Mouse (Mus musculus) cerebellum, postnatal 14 days (tissue): ENCODE results near the gene Ctc1.
A peak's percentile ranks its signal among the peaks of the same experiment; 100 is the strongest.

Experiments
- DNase-seq, 2 experiments: peaks; one replicate each; pipeline ENCODE4 v3.0.0; 2021; ENCODE audit warnings: mixed read lengths in 2 of 2

The Ctc1 gene

DNA sequence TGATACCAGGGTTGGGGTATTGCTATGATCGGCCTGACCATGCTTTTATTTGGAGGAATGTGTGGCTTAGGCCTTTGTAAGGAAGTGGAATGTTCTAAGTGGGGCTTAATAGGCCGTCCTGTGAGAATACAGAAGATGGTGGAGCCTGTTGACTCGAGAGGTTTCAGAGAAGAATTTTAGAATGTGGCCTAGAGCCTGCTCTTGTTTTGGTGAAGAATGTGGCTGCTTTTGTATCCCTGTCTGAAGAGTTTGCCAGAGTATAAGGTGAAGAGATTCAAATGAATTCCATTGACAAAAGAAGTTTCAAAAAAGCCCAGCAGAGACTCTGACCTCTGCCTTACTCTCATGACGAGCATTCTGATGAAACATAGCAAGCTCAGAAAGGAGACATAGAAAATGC, 36.1 kb downstream of the Ctc1 start:
- no peak for DNase-seq

GRCm38 (mm10) chr11:69052824-69053421, 37.2 kb downstream of the Ctc1 start:
- no peak for DNase-seq

GRCm38 (mm10) chr11:69053848-69054247, 38.1 kb downstream of the Ctc1 start:
- no peak for DNase-seq

DNA sequence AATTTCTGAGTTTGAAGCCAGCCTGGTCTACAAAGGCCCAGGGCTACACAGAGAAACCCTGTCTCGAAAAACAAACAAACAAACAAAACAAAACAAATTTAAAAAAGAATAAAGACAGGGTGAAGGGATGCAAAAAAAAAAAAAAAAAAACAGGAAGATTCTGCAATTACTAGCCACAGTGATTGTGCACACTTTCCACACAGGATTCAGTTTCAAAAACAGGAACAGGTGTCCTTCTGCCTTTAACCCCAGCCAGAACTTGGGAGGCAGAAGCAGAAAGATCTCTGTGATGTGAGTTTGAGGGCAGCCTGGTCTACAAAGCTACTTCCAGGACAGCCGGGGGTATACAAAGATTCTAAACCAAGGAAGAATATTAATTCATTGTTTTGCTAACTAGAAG, 42.6 kb downstream of the Ctc1 start:
- DNase-seq = no peak

DNA sequence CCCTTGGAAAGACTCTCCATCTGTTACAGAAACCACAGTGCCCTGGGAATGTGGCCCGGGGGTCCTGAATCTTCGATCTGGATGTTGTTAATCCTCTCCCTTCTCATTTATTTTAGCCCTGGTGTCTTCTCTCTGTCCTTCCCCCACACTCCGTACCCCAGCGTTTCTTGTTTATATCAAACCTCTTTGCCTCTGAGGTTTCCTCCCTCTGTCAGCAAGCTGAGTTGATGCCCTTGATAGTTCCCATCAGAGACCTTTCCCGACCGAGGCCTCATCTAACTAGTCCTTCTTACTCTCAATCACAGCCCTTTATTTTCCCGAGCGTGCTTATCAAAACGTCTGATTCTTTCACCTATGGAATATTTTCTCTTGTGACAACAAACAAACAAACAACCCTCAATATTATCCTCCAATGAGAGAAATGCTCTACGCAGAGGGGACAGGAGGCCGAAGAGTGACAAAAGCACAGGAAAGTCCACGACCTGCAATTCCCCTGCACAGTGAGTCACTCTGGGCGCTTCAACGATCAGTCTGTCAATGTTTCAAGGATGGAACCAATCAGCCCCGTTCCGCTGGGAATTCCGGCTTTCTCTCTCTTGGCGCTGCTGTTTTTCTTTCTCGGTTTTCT, 43.1 kb downstream of the Ctc1 start:
- DNase-seq = peak in 1 of 2 experiments; percentile 31

DNA sequence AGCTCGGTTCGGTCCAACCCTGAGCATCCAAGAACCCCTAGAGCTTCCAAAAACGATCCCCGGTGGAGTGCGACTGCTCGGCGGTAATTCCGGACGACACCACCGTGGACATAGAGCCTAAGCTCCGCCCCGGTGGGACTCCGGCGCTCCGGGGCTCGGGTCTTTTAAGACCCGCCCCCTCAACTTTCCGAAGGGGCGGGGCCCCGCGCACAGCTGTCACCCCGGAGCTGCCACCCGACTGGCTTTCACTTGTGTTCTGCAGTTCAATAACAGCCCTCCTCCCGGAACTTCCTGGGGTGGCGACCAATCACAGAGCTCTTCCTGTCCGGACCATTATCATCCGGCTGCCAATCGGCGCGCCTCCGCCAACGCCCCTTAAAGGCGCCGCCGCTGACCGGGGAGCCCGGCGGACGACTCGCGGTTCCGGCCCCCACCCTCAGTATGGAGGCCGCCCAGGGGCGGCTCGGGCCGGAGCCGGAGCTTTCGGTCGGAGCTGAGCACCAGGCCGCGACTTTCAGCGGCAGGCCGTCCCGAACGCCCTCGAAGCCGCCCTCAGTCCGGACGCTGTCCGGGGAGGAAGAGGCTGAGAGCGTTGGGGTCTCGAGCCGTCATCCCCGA, 43.8 kb downstream of the Ctc1 start, which contains the start of gene Borcs6:
Gene Borcs6 (plus strand): TSS at position 361 of the 618 bp plus-strand sequence.
- DNase-seq = peak; percentile 94 to 96

DNA sequence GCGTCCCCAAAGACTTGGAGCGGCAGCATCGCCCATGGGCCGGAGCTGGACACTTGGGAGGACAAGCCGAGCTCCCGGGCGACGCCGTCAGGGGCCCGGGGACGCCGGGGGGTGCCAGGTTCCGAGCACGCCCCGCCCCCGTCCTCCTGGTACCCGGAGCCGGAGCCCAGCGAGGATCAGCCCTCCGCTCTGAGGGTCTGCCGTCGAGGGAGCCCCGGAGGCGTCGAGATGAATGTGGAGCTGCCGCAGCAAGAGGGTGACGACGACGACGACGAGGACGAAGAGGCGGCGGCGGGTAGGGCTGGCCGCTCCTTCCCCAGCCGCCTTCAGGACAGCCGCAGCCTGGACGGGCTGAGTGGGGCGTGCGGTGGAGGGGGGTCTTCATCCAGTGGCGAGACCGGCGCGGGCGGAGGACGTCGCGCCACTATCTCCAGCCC, 44.3 kb downstream of the Ctc1 start:
- DNase-seq = peak in 1 of 2 experiments; percentile 73

- peak; percentile 52 to 54 for DNase-seq
These were observed 44.9 kb downstream of the Ctc1 start for GRCm38 (mm10) chr11:69060448-69061254.

- peak; percentile 24 to 49 for DNase-seq
These were observed 45.7 kb downstream of the Ctc1 start for GRCm38 (mm10) chr11:69061255-69061912.

GRCm38 (mm10) chr11:69062194-69062760, 46.6 kb downstream of the Ctc1 start:
- peak; percentile 87 for DNase-seq

- DNase-seq = peak; percentile 97 to 98
These were observed 47.1 kb downstream of the Ctc1 start for GRCm38 (mm10) chr11:69062761-69063224.

- peak; percentile 94 to 96 for DNase-seq
These were observed 47.9 kb downstream of the Ctc1 start for GRCm38 (mm10) chr11:69063413-69064201.

DNA sequence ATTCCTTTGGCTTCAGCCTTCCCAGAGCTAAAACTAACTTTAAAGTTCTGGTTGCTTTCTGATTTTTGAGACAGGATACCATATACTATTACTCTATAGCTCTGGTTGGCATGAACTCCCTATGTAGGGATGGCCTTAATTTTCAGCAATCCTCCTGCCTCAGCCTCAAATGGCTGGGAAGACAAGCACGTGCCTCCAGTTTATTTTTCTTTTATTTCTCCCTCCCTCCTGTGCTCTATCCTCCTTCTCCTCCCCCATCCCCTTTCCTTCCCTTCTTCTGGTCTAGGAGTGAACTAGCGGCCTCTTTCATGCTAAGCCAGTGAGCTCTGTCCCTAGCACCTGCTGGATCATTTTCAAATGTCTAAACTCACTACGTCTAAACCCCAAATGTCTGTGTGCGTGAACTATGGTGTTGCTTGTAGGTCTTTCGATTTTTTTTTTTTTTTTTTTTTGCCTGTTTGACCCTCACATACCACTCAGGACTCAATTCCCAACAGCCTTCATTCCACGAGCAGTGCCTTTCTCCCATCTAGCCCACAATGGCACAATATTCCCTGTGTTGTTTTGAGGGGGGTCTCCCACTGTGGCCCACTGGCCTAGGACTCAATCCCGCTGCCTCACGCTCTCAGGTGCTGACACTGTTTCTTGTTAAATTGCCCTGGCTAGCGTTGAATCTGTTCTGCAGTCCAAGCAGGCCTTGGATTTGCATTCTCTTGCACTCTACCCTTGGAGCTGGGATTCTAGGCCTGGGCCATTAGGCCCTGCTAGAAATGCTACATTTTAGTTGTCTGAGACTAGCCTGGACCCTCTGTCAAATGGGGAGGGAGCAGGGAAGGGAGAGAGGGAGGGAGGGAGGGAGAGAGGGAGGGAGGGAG, 48.8 kb downstream of the Ctc1 start:
- no peak for DNase-seq

GRCm38 (mm10) chr11:69065394-69065925, 49.7 kb downstream of the Ctc1 start:
- no peak for DNase-seq

GRCm38 (mm10) chr11:69066163-69066861, 50.6 kb downstream of the Ctc1 start:
- DNase-seq = peak; percentile 70 to 74

DNA sequence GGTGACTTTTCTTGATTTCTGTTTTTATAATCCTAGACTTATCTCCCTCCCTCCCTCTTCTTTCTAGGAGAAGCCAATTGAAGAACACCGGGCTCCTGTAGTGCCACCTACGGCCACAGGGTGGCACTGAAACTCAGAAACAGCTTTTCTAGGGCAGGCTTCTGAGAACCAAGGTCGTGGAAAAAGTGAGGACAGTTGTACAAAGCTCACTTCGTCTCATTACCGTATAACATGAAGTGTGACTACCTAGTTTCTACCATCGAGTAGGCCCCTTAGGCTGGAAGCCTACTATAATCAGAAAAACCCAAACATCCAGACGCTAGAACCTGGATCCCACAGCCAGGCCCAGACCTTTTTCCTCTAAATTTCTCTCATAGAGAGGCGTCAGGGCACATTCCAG, 51.2 kb downstream of the Ctc1 start:
- DNase-seq = peak; percentile 94 to 95

GRCm38 (mm10) chr11:69067601-69068000, 51.9 kb downstream of the Ctc1 start:
- peak in 1 of 2 experiments; percentile 18 for DNase-seq

- no peak for DNase-seq
These were observed 54.4 kb downstream of the Ctc1 start for GRCm38 (mm10) chr11:69070093-69070492.

- DNase-seq = peak; percentile 93 to 95
These were observed 55.0 kb downstream of the Ctc1 start, which contains the start of gene Tmem107 for GRCm38 (mm10) chr11:69070590-69071222. Gene Tmem107 (plus strand): TSS chr11:69070806.
